Mouse (Mus musculus) thymus, adult 2 months (tissue): ENCODE results near the gene Capn15. TPM values are rescaled to one million over a fixed set of nuclear protein-coding genes. Genes with fewer than 3 reads are reported as not detected.

Experiments used
- DNase-seq: peaks from one replicate; pipeline ENCODE4 v3.0.0; 2021
- H3K27ac ChIP-seq: fragments of 200-500 bp; 2 replicates; pipeline ENCODE4 v1.5.1; 2012; ENCODE audit warnings: low read length, control low read depth; ENCODE audit not compliant: control insufficient read depth, insufficient read depth
- H3K27me3 ChIP-seq: fragments of 200-500 bp; 2 replicates; pipeline ENCODE4 v1.6.1; 2012; ENCODE audit warnings: mild to moderate bottlenecking, low read length, moderate library complexity, mixed read lengths; ENCODE audit not compliant: control insufficient read depth, insufficient read depth
- H3K36me3 ChIP-seq: fragments of 200-500 bp; 2 replicates; pipeline ENCODE4 v1.6.1; 2012; ENCODE audit warnings: mild to moderate bottlenecking, low read length, moderate library complexity; ENCODE audit not compliant: control insufficient read depth, insufficient read depth
- H3K4me1 ChIP-seq: fragments of 200-500 bp; replicated peaks from 2 replicates; pipeline ENCODE4 v1.6.1; 2012; ENCODE audit warnings: low read length; ENCODE audit not compliant: control insufficient read depth, insufficient read depth
- H3K4me3 ChIP-seq: fragments of 200-500 bp; 2 replicates; pipeline ENCODE4 v1.5.1; 2012; ENCODE audit warnings: mild to moderate bottlenecking, low read length, control low read depth, moderate library complexity; ENCODE audit not compliant: control insufficient read depth, insufficient read depth
- CTCF ChIP-seq: fragments of 200-500 bp; IDR thresholded peaks from 2 replicates; pipeline ENCODE4 v1.5.1; 2012; ENCODE audit warnings: mild to moderate bottlenecking, control low read depth, low read length, moderate library complexity, borderline replicate concordance; ENCODE audit not compliant: control insufficient read depth, poor library complexity, insufficient read depth; ENCODE audit errors: extremely low read depth
- POLR2A ChIP-seq: fragments of 200-500 bp; IDR thresholded peaks from 2 replicates; pipeline ENCODE4 v1.6.1; 2012; ENCODE audit warnings: mild to moderate bottlenecking, low read length, control low read depth, moderate library complexity; ENCODE audit not compliant: control insufficient read depth, poor library complexity, insufficient read depth; ENCODE audit errors: extremely low read depth
- WGBS: fragments of 180-500 bp; shearing (Covaris S2); methylation state at CpG from one replicate; pipeline ENCODE4 v1.1.7; 2018; 5-methylcytosine and 5-hydroxymethylcytosine counted together
- polyA plus RNA-seq: library from polyadenylated mRNA; depleted of rRNA; stranded (reverse); fragments of >200 nt; gene quantifications from 2 replicates; pipeline ENCODE4 v1.2.3, GENCODE M21; 2012

Gene Capn15
- polyA plus RNA-seq, 1 experiment, result 80.7 TPM

- Histone ChIP-seq H3K27me3 (no peaks in the 10 kb centered on the region), H3K4me1 (no peaks in the 10 kb centered on the region), H3K36me3 (peaks cover 24% of the 10 kb centered on the region), H3K4me3 (no peak overlapping the region), H3K27ac (no peak overlapping the region)
- DNase-seq, result no peak
- TF ChIP-seq CTCF (no peak), POLR2A (no peak)
- 93% methylated on average over 1 of the region's 1 CpGs for WGBS
These were observed 51.1 kb downstream of the Capn15 start for GRCm38 (mm10) chr17:25934526-25934925.

GRCm38 (mm10) chr17:25925348-25925747 is 60.2 kb downstream of the Capn15 start:
- H3K4me3 ChIP-seq, result no peak overlapping the region
- 91% methylated on average over 2 of the region's 2 CpGs for WGBS
- H3K27ac ChIP-seq, result no peak overlapping the region
- no peaks in the 10 kb centered on the region for H3K4me1 ChIP-seq
- no peaks in the 10 kb centered on the region for H3K27me3 ChIP-seq
- no peak for DNase-seq
- no peak for TF ChIP-seq POLR2A
- TF ChIP-seq CTCF, result no peak
- peaks cover 8% of the 10 kb centered on the region for H3K36me3 ChIP-seq

GRCm38 (mm10) chr17:25922120-25922519 is 63.5 kb downstream of the Capn15 start:
- no peak for DNase-seq
- no peak overlapping the region for H3K4me3 ChIP-seq
- 70% methylated on average over 5 of the region's 5 CpGs for WGBS

GRCm38 (mm10) chr17:25919786-25920642 is 65.6 kb downstream of the Capn15 start:
- Histone ChIP-seq H3K4me1 (peaks cover 12% of the 10 kb centered on the region), H3K36me3 (no peaks in the 10 kb centered on the region)

More at GRCm38 (mm10) chr17:25922120-25922519, 63.5 kb downstream of the Capn15 start:
- no peak for TF ChIP-seq CTCF
- TF ChIP-seq POLR2A, result no peak
- no peaks in the 10 kb centered on the region for H3K27me3 ChIP-seq
- H3K36me3 ChIP-seq, result no peaks in the 10 kb centered on the region
- peaks cover 12% of the 10 kb centered on the region for H3K4me1 ChIP-seq
- no peak overlapping the region for H3K27ac ChIP-seq

GRCm38 (mm10) chr17:25919144-25919785 is 66.3 kb downstream of the Capn15 start, which contains the start of gene Rab40c:
Gene Rab40c (minus strand): TSS chr17:25919727.
- H3K36me3 ChIP-seq, result no peaks in the 10 kb centered on the region
- WGBS, result under 1% methylated on average over 74 of the region's 78 CpGs
- no peak for DNase-seq

More at GRCm38 (mm10) chr17:25919786-25920642, 65.6 kb downstream of the Capn15 start:
- under 1% methylated on average over 37 of the region's 40 CpGs for WGBS
- H3K27me3 ChIP-seq, result no peaks in the 10 kb centered on the region
- H3K27ac ChIP-seq, result peak overlapping the region; percentile 83
- peak overlapping the region; percentile 82 for H3K4me3 ChIP-seq
- DNase-seq, result peak; percentile 99
- TF ChIP-seq CTCF (0 out of 2 replicates have a peak, but pooled peaks have one; percentile 40), POLR2A (peak; percentile 58)

GRCm38 (mm10) chr17:25918037-25918750 is 67.4 kb downstream of the Capn15 start:
- DNase-seq, result no peak
- Histone ChIP-seq H3K27ac (no peak overlapping the region), H3K4me1 (peaks cover 12% of the 10 kb centered on the region), H3K4me3 (no peak overlapping the region), H3K36me3 (no peaks in the 10 kb centered on the region), H3K27me3 (no peaks in the 10 kb centered on the region)
- WGBS, result 92% methylated on average over 9 of the region's 9 CpGs
- TF ChIP-seq POLR2A (no peak), CTCF (no peak)

More at GRCm38 (mm10) chr17:25919144-25919785, 66.3 kb downstream of the Capn15 start, which contains the start of gene Rab40c:
- peaks cover 12% of the 10 kb centered on the region for H3K4me1 ChIP-seq
- peak within 1 kb of the TSS; percentile 95 for H3K4me3 ChIP-seq
- H3K27ac ChIP-seq, result peak within 1 kb of the TSS; percentile 83
- H3K27me3 ChIP-seq, result no peaks in the 10 kb centered on the region
- TF ChIP-seq CTCF, result no peak
- TF ChIP-seq POLR2A, result no peak
